Mouse (Mus musculus) layer of hippocampus, postnatal 36 days (tissue): ENCODE data around the gene Eed. TPM values are rescaled to one million over a fixed set of nuclear protein-coding genes. Genes with fewer than 3 reads are reported as not detected.

Experiments used
- DNase-seq, 2 experiments: peaks; one replicate each; pipeline ENCODE4 v3.0.0; 2022
- total RNA-seq, 2 experiments: library from RNA; stranded (reverse); gene quantifications; 2 replicates each; pipeline ENCODE4 v1.2.3; 2021

Eed gene
- total RNA-seq, 2 experiments from 2014 or later = 39.6 to 41.3 TPM

DNA sequence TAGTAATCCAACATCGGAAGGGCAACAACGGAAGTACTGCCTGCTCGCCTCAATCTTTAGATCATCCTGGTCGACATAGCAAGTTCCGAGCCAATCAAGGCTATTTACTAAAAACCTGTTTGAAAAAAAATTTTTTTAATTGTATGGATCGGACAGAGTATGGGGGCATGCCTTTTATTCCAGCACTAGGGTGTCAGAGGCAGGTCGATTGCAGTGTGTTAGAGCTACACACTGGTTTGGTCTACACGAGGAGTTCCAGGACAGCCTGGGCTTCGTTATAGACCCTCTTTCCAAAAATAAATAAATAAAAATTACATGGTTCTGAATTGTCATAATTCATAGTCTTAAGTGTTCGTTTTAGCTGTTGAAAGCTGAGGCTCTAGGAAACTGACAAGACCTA is 774 bp upstream of the Eed start:
- DNase-seq = no peak

DNA sequence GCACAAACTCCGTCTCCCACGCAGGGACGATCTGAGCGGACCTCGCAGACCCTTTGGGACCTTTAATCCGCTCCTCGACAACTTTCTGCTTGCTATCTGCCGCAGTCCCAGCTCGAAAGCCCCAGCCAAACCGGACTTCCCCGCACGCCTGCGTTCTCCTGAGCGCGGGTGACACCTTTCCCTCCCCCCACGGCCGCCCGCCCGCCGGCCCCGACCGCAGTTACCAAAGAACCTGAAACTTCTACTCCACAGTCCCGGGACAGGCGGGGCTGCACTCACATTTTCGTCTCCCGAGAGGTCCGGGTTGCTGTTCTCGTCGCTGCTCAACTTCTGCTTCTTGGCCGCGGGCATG is 674 bp downstream of the Eed start:
- DNase-seq = no peak

DNA sequence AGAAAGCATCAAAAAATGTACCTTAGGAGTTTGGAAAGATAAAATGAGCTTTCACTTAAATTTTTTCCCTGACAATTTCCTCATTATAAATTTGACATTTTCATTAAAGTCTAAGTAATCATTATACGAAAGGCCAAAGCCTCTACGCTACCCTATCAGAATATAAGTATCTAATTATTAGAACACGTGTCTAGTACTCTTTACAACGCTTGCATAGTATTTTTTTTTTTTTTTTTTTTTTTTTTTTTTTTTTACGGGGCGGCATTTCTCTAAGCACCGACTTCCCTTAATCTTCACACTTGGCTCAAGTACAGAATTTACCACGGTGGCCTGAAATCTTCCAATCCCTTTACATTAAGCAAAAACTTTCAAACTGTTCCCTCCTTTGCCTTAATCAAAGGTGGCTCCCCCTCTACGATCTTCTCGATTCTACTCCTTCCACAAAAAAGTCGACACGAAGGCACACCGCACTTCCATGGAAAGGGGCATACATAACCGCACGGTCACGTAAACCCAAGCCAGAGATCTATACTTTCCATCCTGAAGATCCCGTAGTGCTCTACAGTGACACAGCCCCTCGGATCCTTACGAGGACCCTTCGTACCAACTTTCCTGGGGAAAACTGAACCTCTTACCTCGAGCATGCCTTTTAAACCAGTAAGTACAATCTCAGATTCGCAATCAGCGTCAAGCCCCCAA is 1.2 kb downstream of the Eed start:
- no peak for DNase-seq

DNA sequence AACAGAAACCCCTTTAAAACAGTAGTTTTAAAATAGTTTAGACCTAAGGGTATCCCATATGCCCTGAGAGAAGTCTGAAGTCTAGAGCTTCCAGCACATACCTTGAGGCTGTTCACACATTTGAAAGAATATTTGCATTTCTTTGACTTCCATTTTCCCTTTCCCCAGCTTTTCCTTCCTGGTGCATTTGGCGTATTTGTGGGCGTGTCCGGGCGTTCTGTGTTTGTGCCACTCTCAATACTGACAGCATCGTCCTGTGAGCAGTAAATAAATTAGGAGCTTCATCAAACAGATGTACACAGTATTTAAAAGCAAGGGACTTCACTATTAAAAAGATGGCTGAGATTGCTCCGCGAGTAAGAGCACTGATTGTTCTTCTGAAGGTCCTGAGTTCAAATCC is 4.0 kb downstream of the Eed start:
- DNase-seq = no peak

DNA sequence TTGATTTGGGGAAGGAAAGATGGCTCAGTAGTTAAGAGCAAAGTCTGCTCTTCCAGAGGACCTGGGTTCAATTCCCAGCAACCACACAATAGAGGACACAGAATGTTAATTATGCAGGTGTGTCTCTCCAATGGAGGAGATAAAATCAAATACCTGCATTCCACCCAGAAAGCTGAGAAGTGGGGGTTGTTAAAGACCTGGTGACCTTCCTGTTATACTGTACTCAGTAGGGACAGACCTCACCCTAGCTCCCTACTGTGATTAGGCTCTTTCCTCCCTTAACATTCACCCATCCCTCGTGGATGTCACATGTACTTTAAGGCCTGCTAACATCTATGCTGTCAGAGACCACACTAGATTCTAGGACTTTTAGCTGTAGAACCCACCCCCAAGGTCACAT is 5.2 kb downstream of the Eed start:
- DNase-seq = no peak

DNA sequence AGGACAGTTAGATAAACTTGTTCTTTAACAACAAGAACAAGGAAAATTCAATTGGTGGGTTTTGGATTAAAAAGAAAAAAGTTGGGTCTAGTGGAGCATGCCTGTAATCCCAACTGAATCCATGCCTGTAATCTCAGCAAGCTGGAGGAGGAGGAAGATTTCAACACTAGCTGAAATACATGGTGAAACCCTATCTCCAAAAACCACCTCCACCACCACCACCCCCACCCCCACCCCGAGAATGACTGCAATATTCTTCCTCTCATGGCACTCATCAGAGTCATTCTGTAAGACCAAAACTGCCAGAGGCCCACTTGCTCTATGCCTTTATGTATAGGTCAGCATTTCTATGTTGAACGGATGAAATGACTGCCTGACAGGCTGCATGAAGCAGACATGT is 13.5 kb downstream of the Eed start:
- no peak for DNase-seq

DNA sequence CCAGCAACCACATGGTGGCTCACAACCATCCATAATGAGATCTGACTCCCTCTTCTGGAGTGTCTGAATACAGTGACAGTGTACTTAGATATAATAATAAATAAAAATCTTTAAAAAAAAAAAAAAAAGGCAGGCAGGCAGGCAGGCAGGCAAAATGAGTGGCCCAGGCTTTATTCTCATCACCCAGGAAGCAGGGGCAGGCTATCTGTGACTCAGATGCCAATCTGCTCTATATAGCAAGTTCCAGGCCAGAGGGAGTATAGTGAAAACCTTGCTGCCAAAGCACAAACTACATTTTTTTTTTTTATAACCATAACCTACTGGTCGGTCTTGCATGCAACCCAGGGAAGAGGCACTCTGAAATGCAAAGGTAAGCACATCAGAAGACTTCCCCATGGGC is 14.0 kb downstream of the Eed start:
- no peak for DNase-seq

DNA sequence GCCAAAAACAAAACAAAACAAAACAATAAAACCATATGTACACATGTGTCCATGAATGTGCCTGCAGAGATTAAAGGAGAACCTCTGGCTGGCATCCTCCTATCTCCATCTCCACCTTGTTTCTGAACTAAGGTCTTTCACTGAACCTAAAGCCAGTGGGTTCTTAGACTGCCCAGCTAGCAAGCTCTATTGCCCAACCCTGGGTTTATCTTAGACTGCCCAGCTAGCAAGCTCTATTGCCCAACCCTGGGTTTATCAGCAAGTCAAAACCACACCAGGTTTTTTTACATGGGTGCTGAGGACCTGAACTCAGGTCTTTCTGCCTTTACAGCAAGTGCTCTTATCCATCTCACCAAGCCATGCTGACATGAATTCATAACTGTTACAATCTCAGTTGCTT is 17.6 kb downstream of the Eed start:
- no peak for DNase-seq

DNA sequence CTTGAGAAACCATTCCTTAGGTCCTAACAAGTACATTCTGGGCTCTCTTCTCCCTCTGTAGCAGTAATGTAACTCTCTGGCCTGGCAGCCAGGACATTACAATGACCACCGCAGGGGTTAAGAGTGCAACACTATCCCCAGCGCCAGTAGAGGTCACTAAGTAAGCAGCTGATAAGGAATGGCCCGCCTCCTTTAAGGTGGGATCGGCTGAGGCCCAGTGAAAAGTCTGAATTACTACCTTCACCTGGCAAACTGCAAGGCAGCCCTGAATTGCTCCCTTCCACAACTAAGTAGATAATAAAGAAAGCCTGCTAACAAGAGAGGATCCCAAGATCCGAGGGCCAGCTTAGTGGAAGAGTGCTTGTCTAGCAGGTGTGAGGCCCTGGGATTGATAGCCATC is 23.5 kb downstream of the Eed start:
- DNase-seq = no peak

DNA sequence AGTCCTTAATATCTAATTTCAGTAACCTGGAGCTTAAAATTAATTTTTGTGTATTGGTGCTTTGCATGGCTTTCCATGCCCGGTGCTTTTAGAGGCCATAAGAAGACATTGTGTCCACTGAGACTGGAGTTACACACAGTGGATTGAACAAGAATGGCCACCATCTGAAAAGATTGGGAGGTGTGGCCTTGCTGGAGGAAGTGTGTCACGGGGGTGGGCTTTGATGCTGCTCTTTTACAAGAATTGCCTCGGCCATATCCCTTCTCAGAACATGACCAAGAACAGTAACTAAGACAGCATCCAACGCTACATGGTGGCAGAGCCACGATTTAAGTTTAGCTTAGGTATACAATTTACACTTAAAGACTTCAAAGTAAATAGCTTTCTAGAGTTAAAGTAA is 26.5 kb downstream of the Eed start:
- no peak for DNase-seq

DNA sequence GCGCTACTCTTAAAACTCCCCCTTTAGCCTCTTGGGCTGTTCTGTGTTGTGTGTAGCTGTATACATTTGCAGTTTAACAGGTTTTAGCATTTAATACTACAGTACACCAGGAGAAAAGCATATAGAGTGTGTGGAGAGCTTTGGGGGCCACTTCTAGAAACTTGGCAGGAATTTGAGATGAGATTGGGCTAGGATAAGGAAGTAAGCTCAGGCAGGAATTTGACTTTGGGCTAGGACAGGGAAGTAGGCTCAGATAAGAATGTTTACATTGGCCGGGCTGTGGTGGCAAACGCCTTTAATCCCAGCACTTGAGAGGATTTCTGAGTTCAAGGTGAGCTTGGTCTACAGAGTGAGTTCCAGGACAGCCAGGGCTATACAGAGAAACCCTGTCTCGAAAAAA is 31.4 kb downstream of the Eed start:
- no peak for DNase-seq

DNA sequence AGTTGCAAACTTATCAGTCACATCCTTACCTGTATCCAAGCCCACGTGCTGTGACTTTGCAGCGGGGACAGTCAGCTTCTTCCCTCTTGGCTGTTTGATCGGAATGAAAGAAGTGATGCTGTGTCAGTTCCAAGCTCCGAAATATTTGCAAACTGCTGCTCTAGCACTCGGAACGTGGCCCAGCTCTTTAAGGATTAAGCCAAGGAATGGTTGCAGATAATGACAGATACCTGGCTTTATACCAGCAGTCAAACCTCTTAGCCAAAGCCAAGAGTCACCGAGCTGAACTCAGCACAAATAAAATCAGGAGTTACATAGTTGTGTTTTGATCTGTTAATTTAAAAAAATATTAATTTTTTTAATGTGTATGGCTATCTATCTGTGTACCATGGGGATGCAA is 32.8 kb downstream of the Eed start:
- DNase-seq = no peak

DNA sequence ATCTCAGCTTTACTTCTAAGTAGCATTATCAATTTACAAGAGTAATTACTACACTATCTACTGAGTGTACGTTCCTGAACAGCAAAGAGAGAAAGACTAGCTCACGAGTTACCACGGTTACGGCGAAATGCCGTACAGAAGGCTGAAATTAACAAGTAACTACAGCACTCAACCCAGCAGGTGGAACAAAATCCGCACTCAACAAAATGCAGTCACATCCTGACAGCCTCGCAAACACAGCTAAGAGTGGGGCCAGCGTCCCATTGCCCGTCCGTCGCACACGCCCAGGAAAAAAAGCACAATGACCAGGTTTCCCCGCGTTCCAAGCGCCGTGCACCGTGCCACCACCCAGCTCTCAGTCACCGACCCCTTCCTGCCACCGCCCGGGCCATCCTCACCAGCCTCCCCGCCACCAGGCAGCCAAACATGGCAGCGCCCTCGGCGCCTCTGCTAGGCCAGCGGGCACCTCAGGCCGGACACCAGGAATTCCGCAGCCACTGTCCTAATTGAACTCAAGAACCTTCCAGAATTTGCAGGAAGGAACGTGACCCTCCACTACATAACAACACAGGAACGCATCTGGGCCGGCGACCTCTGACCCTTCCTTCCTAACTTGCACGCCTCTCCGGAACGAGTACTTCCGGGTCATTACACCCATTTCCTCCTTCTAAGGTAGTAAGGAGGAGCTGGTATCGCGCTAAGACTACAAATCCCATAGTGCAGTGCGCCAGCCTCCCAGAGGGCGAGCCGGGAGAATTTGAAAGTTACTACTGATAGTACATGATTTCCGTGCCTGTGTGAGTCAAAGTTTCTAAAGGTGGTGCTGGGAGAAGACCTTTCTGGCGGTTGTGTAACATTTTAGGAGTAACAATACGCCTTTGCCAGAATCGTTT is 40.0 kb downstream of the Eed start, which contains the start of gene Hikeshi:
Gene Hikeshi (minus strand): TSS at position 634 of the 893 bp plus-strand sequence.
- DNase-seq = peak; percentile 88 to 89

DNA sequence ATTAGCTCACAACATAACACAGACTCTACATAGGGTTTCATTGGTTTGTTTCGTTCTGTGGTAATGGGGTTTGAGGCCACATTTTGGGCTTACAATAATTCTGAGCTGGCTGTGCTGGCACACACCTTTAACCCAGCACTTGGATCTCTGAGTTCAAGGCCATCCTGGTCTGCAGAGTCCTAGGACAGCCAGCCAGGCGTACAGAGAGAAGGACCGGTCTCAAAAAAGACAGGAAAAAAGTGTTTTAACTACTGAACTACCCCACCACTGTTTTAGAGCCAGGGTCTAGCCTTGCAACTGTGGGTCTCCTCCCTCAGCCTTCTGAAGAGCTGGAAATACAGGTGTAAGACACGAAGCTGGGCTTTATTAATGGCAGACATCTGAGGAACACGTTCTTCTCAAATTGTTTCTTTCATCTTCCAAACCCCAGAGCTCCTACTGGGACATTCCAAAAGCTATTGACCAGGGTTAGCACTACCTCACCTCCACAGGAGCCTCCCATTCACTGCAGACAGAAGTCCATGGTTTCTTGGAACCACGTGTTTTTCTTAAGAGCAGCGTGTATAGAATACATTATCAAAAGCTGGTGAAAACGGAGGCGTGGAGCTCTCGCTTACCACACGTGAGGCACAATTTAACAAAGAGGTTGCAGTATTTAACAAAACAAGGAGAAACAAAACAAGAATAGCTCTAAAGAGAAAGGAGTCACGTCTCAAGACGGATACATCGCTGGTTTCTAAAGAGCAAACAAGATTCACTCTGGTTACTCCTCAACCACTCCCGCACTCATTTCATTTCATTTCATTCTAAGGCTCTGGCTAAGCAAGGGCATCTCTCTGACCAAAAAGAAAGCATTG is 41.1 kb downstream of the Eed start:
- no peak for DNase-seq

DNA sequence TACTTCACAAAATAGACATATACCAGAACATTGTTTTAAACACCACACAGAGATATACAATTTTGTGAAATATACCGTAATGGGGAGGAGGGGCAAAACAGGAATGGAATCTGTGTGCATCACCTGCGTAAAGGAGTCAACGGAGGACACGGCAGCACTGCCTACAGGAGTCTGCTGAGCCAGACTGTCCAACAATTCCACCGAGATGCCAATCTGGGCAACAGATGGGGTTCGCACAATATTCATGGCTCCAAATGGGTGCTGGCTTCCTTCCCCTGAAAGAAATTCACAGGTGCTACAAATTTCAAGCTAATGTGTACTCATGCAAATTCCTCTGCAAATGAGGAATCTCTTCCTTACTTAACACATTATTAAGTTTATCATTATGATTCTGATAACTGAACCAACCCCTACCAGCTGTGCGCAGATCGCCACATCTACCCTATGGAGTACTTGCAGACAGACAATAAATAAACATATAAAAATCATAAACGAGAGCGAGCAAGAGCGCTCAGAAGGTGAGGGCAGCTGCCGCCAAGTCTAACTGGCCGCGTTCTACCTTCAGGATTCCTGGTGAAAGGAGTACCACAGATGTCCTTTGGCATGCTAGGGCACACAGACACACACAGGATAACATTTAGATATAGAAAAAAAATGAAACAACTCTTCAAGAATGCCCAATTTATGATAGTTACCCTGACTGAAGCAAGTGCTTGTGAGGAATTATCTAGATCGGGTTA is 57.2 kb downstream of the Eed start:
- DNase-seq = peak; percentile 65 to 73

DNA sequence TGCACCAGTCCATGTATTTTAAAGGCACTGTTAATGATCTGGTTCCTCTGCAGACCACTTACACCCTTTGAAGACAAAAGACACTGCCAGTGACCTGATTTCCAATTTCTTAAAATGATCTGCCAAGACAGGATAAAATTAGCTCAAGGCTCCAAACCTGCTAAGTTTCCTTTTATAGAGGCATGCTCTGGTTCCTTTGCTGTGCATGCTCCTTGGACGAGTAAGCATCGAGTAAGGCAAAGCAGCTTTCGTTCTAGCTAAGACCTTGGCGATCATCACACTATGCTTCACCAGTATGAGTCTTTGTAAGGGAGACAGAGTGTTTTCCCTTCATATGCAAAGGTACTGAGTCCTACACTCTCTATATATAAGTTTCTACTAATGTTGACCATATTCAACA is 63.0 kb downstream of the Eed start:
- DNase-seq = no peak

DNA sequence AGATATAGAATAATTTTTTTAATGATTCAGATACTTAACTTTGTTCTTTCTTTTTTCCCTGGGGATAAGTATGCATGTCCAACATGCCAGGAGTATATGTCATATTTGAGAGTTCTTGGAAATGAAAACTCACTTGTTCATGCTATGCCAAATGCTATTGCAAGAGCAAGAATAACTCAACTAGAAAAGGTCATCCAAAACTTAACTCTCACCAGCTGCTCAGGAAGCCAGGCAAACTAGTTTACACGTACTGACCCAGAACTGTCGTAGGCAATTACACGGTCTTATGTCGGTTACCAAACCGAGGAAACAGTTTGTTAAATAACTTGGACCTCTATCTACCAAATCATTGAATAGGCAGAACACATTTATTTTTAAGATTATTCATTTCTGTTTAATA is 64.1 kb downstream of the Eed start:
- no peak for DNase-seq

DNA sequence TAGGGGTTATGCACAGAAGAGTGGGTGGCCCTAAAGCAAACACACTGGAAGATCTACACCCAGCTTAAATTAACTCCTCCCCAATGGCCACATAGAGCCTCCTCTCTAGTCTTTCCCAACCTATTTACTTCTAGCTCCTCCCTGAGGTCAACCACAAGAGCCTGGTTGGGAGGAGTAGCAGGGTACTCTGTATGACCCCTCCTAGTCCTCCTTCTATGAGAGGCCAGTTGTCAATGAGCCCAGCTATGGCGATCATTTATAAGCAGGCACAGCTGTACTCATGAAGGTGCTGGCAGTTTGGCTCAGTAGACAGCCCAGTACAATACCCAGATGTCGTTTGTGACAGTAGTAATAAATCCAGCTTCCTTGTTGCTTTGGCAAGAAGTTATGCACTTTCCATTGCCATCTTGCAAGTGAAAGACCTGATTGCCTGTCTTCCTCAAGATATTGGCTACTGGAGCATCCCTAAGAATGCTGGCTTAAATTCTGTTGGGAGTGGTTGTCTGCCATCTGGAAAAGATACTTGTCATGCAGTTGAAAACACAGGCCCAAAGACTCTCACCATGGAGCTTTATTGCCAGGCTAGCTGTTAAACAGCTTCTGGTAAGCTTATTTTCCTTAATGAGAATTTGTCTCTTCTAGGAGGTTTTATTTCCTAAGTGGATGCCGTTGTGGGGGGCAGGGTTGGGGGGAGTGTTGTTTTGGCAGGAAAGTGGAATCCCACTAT is 67.2 kb downstream of the Eed start:
- DNase-seq = no peak

DNA sequence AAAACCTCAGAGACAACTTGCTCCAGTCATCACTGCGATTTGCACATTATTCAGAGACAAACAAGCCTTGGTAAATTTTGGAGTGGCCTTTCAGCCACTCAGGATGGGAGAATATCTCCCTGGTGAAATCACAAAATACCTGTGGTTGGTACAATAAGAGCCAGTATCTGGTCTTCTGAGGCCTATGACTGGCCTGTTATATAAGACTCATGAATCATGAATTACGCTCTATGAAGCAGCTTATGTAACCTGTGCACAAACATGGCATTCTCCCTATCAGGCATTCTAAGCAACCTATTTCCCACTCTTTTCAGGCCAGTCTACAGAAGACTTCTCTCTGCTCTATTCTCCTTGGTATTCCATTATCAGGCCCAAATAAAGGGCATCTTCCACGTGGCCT is 68.4 kb downstream of the Eed start:
- DNase-seq = no peak

DNA sequence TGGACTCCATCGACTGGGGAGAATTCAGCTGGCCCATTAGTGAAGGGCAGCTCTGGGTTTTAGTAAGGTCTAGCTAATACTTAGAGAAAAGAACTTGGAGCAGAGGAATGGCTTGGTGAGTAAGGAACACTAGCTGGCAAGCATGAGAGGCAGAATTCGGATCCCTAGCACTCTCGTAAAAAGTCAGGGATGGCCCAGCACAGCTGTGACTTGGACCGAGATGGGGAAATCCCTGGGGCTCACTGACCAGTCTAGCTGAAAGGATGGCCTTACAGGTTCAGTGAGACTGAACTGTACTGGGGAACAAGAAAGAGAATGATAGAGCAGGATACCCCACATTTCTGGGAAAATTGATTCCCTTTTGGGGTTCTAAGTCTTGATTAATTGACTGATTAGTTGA is 71.1 kb downstream of the Eed start:
- DNase-seq = no peak

DNA sequence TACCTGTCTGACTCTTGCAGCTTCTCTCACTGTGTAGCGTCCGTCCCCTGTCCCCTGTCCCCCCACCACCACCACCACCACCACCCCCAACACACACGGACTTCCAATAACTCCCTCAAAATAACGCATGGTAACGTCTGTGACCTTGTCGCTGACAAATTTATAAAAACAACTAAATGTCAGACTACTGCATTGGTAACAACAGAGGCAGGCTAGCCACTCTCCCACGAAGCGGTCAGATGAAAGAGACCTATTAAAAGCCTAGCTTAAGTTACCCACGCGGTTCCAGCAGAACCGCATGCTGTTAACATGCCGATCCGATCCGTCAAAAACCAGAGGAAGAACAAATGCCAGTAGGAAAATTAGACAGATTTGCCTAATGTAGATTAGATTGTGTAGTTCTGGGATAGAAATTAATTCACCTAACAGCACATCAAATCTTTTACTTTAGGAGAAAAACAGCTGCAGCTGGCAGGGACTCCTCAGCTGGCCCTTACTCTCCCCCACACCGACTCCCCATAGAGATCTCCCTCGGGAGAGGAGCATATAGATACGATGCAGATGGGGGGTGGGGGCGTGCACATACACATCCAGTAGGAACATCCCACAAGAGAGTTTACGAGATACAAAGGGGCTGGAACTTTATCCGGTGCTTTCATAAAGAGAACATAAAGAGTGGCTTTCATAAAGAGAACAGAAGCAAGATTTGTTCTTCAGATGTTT is 71.7 kb downstream of the Eed start:
- DNase-seq = no peak
